Mouse (Mus musculus): Measurements from ENCODE around the gene Iqsec1. TPM values are rescaled to one million over a fixed set of nuclear protein-coding genes. Genes with fewer than 3 reads are reported as not detected.

The Iqsec1 gene
- total and polyA plus RNA-seq, 2 experiments from 2014 or later = 21.8 to 103 TPM

DNA sequence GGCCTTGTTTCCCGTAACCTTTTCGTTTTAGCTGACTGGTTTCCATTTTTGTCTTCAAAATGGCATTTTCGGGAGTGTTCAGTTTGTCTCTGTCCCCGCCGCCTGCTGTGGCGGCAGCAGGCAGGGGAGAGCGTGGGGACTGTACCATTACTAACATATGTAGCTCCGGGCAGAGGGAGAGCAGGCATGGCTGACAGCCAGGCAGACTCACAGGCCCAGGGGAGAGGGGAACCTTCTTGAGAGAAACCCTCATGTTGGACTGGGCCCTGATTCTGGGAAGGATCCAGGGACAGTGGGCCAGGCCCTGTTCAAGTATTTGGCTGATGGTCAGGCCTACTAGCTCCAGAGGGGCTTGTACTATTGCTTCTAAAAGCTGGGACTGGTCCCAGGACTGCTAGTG is 185.9 kb downstream of the Iqsec1 start:
- no peak for TF ChIP-seq CTCF (IDR thresholded peaks at IDR 0.05; ENCODE audit: low read depth)
- H3K9me3 ChIP-seq (ENCODE audit: low read length) = no peaks in the 10 kb centered on the region
- H3K4me3 ChIP-seq (ENCODE audit: low read depth, low read length) = no peak overlapping the region
- H3K4me2 ChIP-seq (ENCODE audit: low read depth) = peak overlapping the region; percentile 19; the same call in 1 of the 2 replicates
- no peaks in the 10 kb centered on the region for H3K36me3 ChIP-seq (ENCODE audit: insufficient read depth)
- H3K4me1 ChIP-seq (ENCODE audit: insufficient read depth) = peaks cover 15% of the 10 kb centered on the region
- H3K27ac ChIP-seq (ENCODE audit: low read depth, low read length) = peak overlapping the region; percentile 59
- WGBS = 44% methylated on average over 8 of the region's 8 CpGs
- no peak overlapping the region for H3K9ac ChIP-seq
- ATAC-seq (peak; percentile 73), DNase-seq (peak; percentile 60)
- no peaks in the 10 kb centered on the region for H3K27me3 ChIP-seq (ENCODE audit: insufficient read depth, low read length)

DNA sequence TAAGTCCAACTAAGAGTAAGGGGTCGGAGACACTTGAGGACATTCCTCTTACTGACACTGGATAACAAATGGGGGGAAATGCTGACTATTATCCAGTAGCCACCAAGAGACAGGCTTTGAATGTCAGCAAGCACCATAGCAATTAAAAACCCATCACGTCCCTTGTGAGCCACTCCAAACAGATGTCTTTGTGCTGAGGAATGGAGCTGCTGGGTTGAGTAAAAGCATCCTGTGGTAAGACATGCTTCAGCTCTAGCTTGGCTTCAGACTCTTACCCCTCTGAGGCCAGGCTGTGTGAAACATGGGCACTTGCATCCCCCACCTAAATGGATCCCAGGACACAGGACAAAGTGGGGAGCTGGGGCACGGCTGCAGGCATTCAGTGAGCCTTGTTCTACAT is 186.4 kb downstream of the Iqsec1 start:
- Histone ChIP-seq H3K36me3 (ENCODE audit: insufficient read depth) (no peaks in the 10 kb centered on the region), H3K4me2 (ENCODE audit: low read depth) (peak overlapping the region; percentile 19; the same call in 1 of the 2 replicates), H3K9ac (no peak overlapping the region), H3K27ac (ENCODE audit: low read depth, low read length) (peak overlapping the region; percentile 59), H3K4me1 (ENCODE audit: insufficient read depth) (peaks cover 12% of the 10 kb centered on the region; the same call in 1 of the 2 replicates), H3K9me3 (ENCODE audit: low read length) (no peaks in the 10 kb centered on the region), H3K4me3 (ENCODE audit: low read depth, low read length) (no peak overlapping the region), H3K27me3 (ENCODE audit: insufficient read depth, low read length) (no peaks in the 10 kb centered on the region)
- 51% methylated on average over 3 of the region's 3 CpGs for WGBS
- DNase-seq (no peak), ATAC-seq (peak; percentile 32; the same call in 1 of the 2 replicates)
- no peak for TF ChIP-seq CTCF (IDR thresholded peaks at IDR 0.05; ENCODE audit: low read depth)

DNA sequence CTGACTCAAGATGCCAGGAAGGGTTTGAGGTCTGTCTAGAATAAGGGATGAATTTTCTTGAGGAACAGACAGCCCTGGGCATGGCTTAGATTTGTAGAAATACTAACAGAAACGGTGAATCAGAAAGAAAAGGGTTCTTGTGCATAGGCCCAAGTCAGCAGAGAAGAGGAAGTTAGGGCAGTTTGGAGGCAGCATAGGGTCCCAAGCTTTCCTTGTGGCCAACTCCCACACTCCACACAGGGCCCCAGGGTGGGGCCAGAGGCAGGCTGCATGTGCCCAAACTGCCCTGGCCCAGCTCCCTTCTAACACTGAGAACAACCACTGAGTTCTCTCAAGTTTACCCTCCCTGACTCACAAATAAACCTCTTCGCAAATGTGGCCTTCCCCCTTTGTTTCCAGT is 187.7 kb downstream of the Iqsec1 start:
- ATAC-seq (no peak), DNase-seq (no peak)
- Histone ChIP-seq H3K27me3 (ENCODE audit: insufficient read depth, low read length) (no peaks in the 10 kb centered on the region), H3K4me2 (ENCODE audit: low read depth) (no peak overlapping the region), H3K36me3 (ENCODE audit: insufficient read depth) (no peaks in the 10 kb centered on the region), H3K27ac (ENCODE audit: low read depth, low read length) (no peak overlapping the region), H3K4me1 (ENCODE audit: insufficient read depth) (peaks cover 6% of the 10 kb centered on the region; the same call in 1 of the 2 replicates), H3K9ac (no peak overlapping the region), H3K4me3 (ENCODE audit: low read depth, low read length) (no peak overlapping the region), H3K9me3 (ENCODE audit: low read length) (no peaks in the 10 kb centered on the region)
- WGBS = 95% methylated on average over 2 of the region's 2 CpGs
- no peak for TF ChIP-seq CTCF (IDR thresholded peaks at IDR 0.05; ENCODE audit: low read depth)

DNA sequence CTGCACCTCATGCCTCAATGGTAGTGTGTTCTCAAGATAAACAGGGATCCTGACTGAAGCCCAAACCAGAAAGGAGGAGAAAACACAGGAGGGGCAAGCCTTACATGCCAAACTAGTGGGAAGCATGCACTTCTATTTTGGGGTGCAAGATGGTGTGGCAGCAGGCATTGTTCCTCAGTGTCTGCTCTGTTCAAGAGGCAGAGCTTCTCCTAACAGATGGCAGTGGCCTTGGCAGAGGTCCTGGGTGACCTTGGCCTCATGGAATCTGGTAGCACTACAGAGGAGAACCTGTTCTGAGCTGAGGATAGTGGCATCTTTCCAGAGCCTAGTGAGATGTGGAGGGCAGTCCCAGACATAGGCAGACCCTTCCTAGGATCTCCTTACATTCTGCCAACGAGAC is 189.4 kb downstream of the Iqsec1 start:
- no peak for ATAC-seq

DNA sequence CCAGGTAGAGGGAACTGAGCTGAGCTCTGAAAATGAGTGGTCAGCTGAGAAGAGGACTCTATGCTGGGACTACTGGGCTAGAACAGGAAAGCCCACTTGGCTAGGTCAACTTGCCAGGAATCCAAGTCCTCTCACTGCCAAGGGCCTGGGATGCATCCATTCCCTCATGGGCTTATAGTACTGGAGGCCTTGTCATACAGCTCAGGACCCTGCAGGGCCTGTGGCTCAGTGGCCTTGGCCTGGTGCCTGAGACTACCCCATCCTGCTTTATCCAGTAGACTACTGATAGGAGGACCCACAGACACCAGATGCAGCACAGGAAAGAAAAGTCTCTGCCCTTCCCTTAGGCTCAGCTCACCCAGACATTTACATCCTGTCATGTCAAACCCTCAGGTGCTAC is 190.3 kb downstream of the Iqsec1 start:
- Histone ChIP-seq H3K27ac (ENCODE audit: low read depth, low read length) (no peak overlapping the region), H3K4me3 (ENCODE audit: low read depth, low read length) (no peak overlapping the region), H3K9me3 (ENCODE audit: low read length) (no peaks in the 10 kb centered on the region), H3K4me2 (ENCODE audit: low read depth) (no peak overlapping the region), H3K36me3 (ENCODE audit: insufficient read depth) (no peaks in the 10 kb centered on the region), H3K27me3 (ENCODE audit: insufficient read depth, low read length) (no peaks in the 10 kb centered on the region), H3K9ac (no peak overlapping the region), H3K4me1 (ENCODE audit: insufficient read depth) (peaks cover 5% of the 10 kb centered on the region; the same call in 1 of the 2 replicates)
- DNase-seq (no peak), ATAC-seq (no peak)
- TF ChIP-seq CTCF (IDR thresholded peaks at IDR 0.05; ENCODE audit: low read depth) = no peak

More for the DNA sequence above, 189.4 kb downstream of the Iqsec1 start:
- Histone ChIP-seq H3K4me3 (ENCODE audit: low read depth, low read length) (no peak overlapping the region), H3K9me3 (ENCODE audit: low read length) (no peaks in the 10 kb centered on the region), H3K27me3 (ENCODE audit: insufficient read depth, low read length) (no peaks in the 10 kb centered on the region), H3K27ac (ENCODE audit: low read depth, low read length) (no peak overlapping the region), H3K9ac (no peak overlapping the region), H3K4me1 (ENCODE audit: insufficient read depth) (peaks cover 5% of the 10 kb centered on the region; the same call in 1 of the 2 replicates), H3K4me2 (ENCODE audit: low read depth) (no peak overlapping the region), H3K36me3 (ENCODE audit: insufficient read depth) (no peaks in the 10 kb centered on the region)
- no peak for DNase-seq
- TF ChIP-seq CTCF (IDR thresholded peaks at IDR 0.05; ENCODE audit: low read depth) = no peak
- 90% methylated on average over 1 of the region's 1 CpGs for WGBS

DNA sequence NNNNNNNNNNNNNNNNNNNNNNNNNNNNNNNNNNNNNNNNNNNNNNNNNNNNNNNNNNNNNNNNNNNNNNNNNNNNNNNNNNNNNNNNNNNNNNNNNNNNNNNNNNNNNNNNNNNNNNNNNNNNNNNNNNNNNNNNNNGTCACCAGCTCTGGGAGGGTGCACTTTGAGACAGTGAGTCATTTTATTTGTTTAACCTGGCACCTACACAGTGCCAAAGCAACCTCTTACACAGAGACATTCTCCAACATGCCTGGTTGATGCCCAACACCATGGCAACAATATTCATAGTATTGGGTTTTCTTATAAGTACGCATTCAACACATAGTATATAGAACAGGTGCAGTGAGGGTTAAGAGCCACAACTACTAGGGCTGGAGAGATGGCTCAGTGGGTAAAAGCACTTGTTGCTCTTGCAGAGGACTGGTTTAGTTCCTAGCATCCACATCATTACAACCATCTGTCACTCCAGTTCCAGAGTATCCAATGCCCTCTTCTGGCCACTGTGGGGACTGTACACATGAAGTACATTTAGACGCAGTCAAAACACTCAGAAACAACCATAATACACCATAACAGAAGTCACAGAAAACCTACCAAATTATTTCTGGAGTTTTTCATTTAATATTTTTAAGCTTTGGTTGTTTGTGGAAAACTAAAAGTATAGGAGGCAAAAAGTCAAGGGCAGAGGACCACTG is 191.4 kb downstream of the Iqsec1 start:
- WGBS = 94% methylated on average over 2 of the region's 2 CpGs

GRCm38 (mm10) chr6:90790901-90791300 is 197.6 kb downstream of the Iqsec1 start:
- no peak overlapping the region for H3K4me2 ChIP-seq (ENCODE audit: low read depth)
- H3K4me3 ChIP-seq (ENCODE audit: low read depth, low read length) = no peak overlapping the region
- no peak overlapping the region for H3K27ac ChIP-seq (ENCODE audit: low read depth, low read length)
- no peaks in the 10 kb centered on the region for H3K36me3 ChIP-seq (ENCODE audit: insufficient read depth)
- no peaks in the 10 kb centered on the region for H3K9me3 ChIP-seq (ENCODE audit: low read length)
- TF ChIP-seq CTCF (IDR thresholded peaks at IDR 0.05; ENCODE audit: low read depth) = no peak
- peaks cover 17% of the 10 kb centered on the region for H3K4me1 ChIP-seq (ENCODE audit: insufficient read depth)
- no peak overlapping the region for H3K9ac ChIP-seq
- ATAC-seq (no peak), DNase-seq (no peak)
- no peaks in the 10 kb centered on the region for H3K27me3 ChIP-seq (ENCODE audit: insufficient read depth, low read length)

More for the DNA sequence above, 191.4 kb downstream of the Iqsec1 start:
- Histone ChIP-seq H3K36me3 (ENCODE audit: insufficient read depth) (no peaks in the 10 kb centered on the region), H3K4me1 (ENCODE audit: insufficient read depth) (no peaks in the 10 kb centered on the region), H3K9ac (no peak overlapping the region), H3K27ac (ENCODE audit: low read depth, low read length) (no peak overlapping the region), H3K4me2 (ENCODE audit: low read depth) (no peak overlapping the region), H3K27me3 (ENCODE audit: insufficient read depth, low read length) (no peaks in the 10 kb centered on the region), H3K9me3 (ENCODE audit: low read length) (no peaks in the 10 kb centered on the region), H3K4me3 (ENCODE audit: low read depth, low read length) (no peak overlapping the region)
- ATAC-seq = no peak
- DNase-seq = no peak
- peak; percentile 28; the same call in 1 of the 2 replicates for TF ChIP-seq CTCF (IDR thresholded peaks at IDR 0.05; ENCODE audit: low read depth)

All from forebrain, postnatal 0 days (tissue).